Mouse (Mus musculus): ENCODE measurements around the gene Lap3. TPM values are rescaled to one million over a fixed set of nuclear protein-coding genes. Genes with fewer than 3 reads are reported as not detected.

Gene Lap3
- polyA plus RNA-seq, 1 experiment from 2014 or later: 73.7 TPM

DNA sequence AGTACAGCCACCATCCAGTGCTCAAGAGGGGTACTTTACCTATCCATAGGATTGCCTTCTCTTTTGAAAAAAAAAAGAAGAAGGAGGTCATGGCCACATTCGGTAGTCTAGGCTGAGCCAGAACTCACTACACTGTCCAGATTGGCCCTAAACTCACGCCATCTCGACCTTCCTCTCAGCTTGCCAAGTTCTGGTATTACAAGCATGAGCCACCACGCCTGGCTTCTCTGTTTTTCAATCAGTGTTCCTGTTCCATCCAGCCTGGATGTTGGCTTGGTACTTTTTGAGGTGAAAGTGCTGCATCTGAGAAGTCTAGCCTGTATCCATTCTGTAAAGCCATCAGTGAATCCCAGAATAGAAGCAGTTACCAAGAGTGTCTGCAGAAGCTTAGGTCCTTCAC is 3.3 kb downstream of the Lap3 start:
- Histone ChIP-seq H3K4me2 (no peak overlapping the region), H3K4me1 (replicated peaks) (peaks cover 9% of the 10 kb centered on the region), H3K27ac (ENCODE audit: poor library complexity, severe bottlenecking) (no peak overlapping the region), H3K9me3 (replicated peaks) (no peaks in the 10 kb centered on the region), H3K9ac (no peak overlapping the region), H3K36me3 (peaks cover 48% of the 10 kb centered on the region), H3K4me3 (no peak overlapping the region), H3K27me3 (replicated peaks) (peaks cover 8% of the 10 kb centered on the region)
- ATAC-seq (ENCODE audit: insufficient number of reproducible peaks, low FRiP score): no peak
- 83% methylated on average over 4 of the region's 4 CpGs for WGBS

DNA sequence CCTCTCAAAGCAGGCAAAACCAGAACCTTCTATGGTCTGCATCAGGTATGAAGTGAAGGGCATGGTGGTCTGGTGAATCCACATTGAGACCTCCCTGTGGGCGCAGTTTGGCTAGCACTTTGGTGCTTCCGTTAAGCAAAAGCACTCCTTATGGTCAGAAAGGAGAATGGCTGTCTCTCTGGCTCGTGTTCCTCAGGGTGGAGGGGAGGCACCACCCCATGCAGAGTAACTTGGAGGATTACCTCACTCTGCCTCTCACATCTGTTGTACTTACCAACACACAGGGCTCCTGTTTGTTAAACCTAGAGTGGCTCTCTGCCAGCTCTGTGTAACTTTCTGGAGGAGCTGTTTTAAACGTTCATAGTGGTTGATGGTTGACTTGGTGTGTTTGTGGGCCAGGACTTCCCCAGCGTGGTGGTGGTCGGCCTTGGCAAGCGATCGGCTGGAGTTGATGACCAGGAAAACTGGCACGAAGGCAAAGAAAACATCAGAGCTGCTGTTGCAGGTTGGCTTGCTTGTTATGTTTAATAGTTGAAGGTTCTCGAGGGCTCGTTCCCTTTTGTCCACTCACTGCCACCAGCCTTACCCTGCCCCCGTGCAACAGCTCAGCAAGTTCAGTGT is 3.9 kb downstream of the Lap3 start:
- no peak overlapping the region for H3K4me2 ChIP-seq
- H3K27me3 ChIP-seq (replicated peaks): peaks cover 3% of the 10 kb centered on the region
- H3K4me3 ChIP-seq: no peak overlapping the region
- peaks cover 54% of the 10 kb centered on the region for H3K36me3 ChIP-seq
- no peak for ATAC-seq (ENCODE audit: insufficient number of reproducible peaks, low FRiP score)
- H3K27ac ChIP-seq (ENCODE audit: poor library complexity, severe bottlenecking): no peak overlapping the region
- no peaks in the 10 kb centered on the region for H3K9me3 ChIP-seq (replicated peaks)
- 82% methylated on average over 12 of the region's 12 CpGs for WGBS
- no peak overlapping the region for H3K9ac ChIP-seq
- H3K4me1 ChIP-seq (replicated peaks): peaks cover 9% of the 10 kb centered on the region

DNA sequence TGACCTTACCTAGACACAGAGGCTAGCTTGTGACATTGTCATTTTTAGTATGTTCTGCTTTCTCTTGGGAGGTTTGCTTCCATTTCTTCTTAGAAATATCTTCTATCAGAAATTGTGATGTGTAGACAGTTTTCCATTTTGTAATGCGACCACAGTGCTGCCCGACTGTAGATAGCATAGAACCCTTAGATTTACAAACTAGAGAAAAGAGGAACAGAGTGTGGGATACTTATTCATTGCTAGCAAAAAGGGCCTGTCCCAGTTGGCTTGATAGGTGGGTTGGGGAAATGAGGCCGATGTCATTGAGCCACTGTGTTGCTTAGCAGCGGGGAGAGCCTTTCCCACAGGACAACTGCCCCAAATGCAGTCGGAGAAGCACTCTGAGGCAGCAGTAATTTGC is 4.4 kb downstream of the Lap3 start:
- no peak for ATAC-seq (ENCODE audit: insufficient number of reproducible peaks, low FRiP score)
- no peaks in the 10 kb centered on the region for H3K27me3 ChIP-seq (replicated peaks)
- H3K4me3 ChIP-seq: no peak overlapping the region
- no peak overlapping the region for H3K4me2 ChIP-seq
- H3K9me3 ChIP-seq (replicated peaks): no peaks in the 10 kb centered on the region
- 84% methylated on average over 5 of the region's 5 CpGs for WGBS
- H3K4me1 ChIP-seq (replicated peaks): peaks cover 9% of the 10 kb centered on the region
- H3K9ac ChIP-seq: no peak overlapping the region
- H3K27ac ChIP-seq (ENCODE audit: poor library complexity, severe bottlenecking): no peak overlapping the region
- H3K36me3 ChIP-seq: peaks cover 55% of the 10 kb centered on the region

DNA sequence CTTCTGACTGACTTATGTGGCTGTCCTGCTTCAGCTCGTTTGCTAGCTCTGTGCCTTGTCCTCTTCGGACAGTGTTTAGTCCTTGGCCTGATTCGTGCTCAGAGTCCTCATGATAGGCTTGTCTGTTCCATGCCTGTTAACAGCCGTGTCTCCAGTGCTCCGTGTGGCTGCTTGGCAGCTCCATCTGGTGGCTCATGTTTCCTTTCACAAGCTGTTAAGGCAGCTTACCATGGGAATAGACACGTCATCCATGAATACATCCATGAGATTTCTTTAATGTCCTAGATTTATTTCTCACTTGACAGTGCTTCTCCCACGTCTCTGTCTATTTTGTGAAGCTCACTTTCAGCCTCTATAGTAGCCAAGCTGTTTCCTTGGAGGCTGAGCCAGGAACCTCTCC is 16.9 kb downstream of the Lap3 start:
- no peak overlapping the region for H3K9ac ChIP-seq
- H3K4me2 ChIP-seq: no peak overlapping the region
- H3K27me3 ChIP-seq (replicated peaks): no peaks in the 10 kb centered on the region
- H3K9me3 ChIP-seq (replicated peaks): no peaks in the 10 kb centered on the region
- ATAC-seq (ENCODE audit: insufficient number of reproducible peaks, low FRiP score): no peak
- no peak overlapping the region for H3K27ac ChIP-seq (ENCODE audit: poor library complexity, severe bottlenecking)
- H3K4me1 ChIP-seq (replicated peaks): no peaks in the 10 kb centered on the region
- H3K4me3 ChIP-seq: no peak overlapping the region
- peaks cover 67% of the 10 kb centered on the region for H3K36me3 ChIP-seq
- 84% methylated on average over 7 of the region's 7 CpGs for WGBS

DNA sequence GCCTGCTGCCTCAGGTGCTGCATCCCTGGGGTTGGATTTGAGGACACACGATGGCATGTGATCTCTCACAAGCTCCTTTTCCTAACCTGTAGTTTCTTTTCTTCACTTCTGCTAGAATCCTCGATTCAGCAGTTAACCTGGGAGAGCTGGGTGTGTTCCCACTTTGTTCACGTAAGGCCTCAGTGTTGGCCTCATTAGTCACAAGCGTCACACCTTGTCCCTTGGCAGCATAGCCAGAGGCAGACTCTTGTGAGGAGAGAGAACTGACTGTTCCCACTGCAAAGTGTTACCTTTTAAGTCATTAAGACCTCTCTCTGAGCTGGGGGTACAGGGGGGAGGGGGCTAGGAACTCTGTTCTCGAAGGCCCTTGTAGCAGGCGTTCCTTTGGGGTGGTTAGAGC is 19.7 kb downstream of the Lap3 start:
- H3K9me3 ChIP-seq (replicated peaks): no peaks in the 10 kb centered on the region
- no peak overlapping the region for H3K4me2 ChIP-seq
- ATAC-seq (ENCODE audit: insufficient number of reproducible peaks, low FRiP score): no peak
- no peaks in the 10 kb centered on the region for H3K27me3 ChIP-seq (replicated peaks)
- H3K4me1 ChIP-seq (replicated peaks): no peaks in the 10 kb centered on the region
- no peak overlapping the region for H3K9ac ChIP-seq
- WGBS: 85% methylated on average over 6 of the region's 6 CpGs
- no peak overlapping the region for H3K27ac ChIP-seq (ENCODE audit: poor library complexity, severe bottlenecking)
- peaks cover 49% of the 10 kb centered on the region for H3K36me3 ChIP-seq
- H3K4me3 ChIP-seq: no peak overlapping the region

DNA sequence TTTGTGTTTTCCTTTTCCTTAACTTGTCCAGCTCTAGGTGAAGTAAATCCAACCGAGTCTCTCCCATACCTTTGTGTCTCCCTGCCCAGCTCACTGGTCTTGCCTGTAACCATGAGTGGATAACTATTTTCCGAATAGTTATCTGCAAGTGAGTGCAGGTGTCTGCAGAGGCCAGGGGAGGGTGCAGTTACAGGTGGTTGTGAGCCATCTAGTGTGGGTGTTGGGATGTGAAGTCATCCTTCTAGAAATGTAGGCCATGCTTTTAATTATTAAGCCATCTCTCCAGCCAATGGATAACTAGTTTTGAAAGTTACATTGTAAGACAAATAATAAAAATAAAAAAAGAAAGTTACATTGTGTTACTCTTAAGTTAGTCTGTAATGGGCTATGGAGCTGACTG is 20.3 kb downstream of the Lap3 start:
- Histone ChIP-seq H3K4me1 (replicated peaks) (no peaks in the 10 kb centered on the region), H3K27ac (ENCODE audit: poor library complexity, severe bottlenecking) (no peak overlapping the region), H3K27me3 (replicated peaks) (no peaks in the 10 kb centered on the region), H3K4me3 (no peak overlapping the region), H3K36me3 (peaks cover 49% of the 10 kb centered on the region), H3K4me2 (no peak overlapping the region), H3K9me3 (replicated peaks) (no peaks in the 10 kb centered on the region), H3K9ac (no peak overlapping the region)
- 85% methylated on average over 2 of the region's 2 CpGs for WGBS
- no peak for ATAC-seq (ENCODE audit: insufficient number of reproducible peaks, low FRiP score)

DNA sequence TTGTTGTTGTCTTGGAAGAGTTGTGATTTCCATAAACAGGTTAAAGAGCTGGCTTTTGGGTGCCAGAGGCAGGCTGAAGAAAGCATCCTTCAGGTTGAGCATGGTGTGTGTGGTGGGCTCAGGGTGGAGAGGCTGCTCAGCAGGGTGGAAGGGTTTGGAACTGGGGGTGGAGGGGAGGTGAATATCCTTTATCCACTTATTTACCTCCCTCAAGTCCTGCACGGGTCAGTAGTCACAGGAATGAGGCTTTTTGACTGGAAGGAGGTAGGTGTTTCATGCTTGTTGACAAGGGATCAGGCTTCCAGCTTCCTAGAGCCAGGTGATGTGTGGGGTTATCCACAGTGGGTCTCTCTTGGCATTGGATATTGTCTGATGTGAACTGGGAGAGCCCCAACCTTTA is 21.4 kb downstream of the Lap3 start:
- ATAC-seq (ENCODE audit: insufficient number of reproducible peaks, low FRiP score): no peak

DNA sequence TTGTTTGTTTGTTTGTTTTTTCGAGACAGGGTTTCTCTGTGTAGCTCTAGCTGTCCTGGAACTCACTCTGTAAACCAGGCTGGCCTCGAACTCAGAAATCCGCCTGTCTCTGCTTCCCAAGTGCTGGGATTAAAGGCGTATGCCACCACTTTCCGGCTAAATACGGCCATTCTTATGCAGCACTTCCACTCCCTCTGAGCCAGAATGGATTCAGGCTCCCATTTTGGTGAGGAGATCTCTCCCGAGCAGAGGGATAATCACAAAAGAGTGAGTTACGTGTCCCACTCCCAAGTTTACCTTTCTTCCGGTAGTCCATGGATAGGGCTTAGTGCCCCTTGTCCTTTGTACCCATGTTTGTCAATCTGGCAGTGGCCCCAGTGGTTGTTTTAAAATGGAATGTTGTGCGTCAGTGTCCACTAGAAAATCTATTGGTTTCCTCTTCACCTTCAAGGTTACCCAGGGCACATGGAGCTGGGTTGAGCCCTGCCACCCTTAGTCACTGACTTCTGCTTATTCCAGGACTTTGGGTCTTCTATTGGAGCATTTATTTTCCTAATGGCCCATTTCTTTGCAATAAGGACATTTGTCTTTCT is 22.1 kb downstream of the Lap3 start:
- H3K27me3 ChIP-seq (replicated peaks): no peaks in the 10 kb centered on the region
- no peaks in the 10 kb centered on the region for H3K9me3 ChIP-seq (replicated peaks)
- no peak overlapping the region for H3K4me2 ChIP-seq
- WGBS: 88% methylated on average over 10 of the region's 10 CpGs
- H3K36me3 ChIP-seq: peaks cover 38% of the 10 kb centered on the region
- H3K9ac ChIP-seq: no peak overlapping the region
- H3K27ac ChIP-seq (ENCODE audit: poor library complexity, severe bottlenecking): no peak overlapping the region
- no peaks in the 10 kb centered on the region; the same call in 1 of the 2 replicates for H3K4me1 ChIP-seq (replicated peaks)
- no peak overlapping the region for H3K4me3 ChIP-seq
- no peak for ATAC-seq (ENCODE audit: insufficient number of reproducible peaks, low FRiP score)

More for the DNA sequence above, 21.4 kb downstream of the Lap3 start:
- Histone ChIP-seq H3K9me3 (replicated peaks) (no peaks in the 10 kb centered on the region), H3K4me2 (no peak overlapping the region), H3K4me1 (replicated peaks) (no peaks in the 10 kb centered on the region), H3K4me3 (no peak overlapping the region), H3K9ac (no peak overlapping the region), H3K27me3 (replicated peaks) (no peaks in the 10 kb centered on the region), H3K27ac (ENCODE audit: poor library complexity, severe bottlenecking) (no peak overlapping the region), H3K36me3 (peaks cover 44% of the 10 kb centered on the region)
- 72% methylated on average over 1 of the region's 1 CpGs for WGBS

DNA sequence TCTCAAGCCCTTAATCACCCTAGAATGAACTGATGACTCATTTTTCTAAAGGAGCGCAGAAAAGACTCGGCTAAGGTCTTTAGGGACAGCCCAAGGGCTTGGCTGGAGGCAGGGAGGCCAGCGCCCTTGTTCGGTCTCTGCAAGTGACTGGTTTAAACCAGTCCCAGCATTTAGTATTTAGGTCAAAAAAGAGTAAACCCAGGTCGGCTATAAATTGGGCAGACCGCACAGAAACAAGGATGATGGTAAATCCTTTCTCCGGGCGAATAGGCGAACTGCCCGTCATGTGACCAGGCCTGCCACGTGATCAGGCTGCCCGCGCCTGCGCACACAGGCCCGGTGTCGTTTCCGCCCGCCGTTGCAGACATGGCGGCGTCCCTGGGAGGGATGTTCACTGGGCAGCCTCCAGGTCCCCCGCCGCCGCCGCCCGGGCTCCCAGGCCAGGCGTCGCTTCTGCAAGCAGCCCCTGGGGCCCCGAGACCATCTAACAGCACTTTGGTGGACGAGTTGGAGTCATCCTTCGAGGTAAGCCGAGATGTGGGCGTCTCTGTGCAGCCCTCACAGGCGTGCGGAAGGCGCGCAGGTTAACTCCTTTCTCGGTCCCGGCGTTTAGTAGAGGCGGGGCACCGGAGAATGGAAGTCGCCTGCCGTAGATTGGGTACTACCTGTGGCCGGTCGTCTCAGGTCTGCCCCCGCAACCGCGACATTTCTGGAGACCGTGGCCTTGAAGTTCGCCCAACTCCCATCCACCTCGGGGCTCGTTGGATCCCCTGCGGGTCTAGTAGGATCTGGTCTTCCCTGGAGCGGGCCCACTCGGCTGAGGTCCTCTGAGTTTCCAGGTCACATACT is 27.0 kb downstream of the Lap3 start, which contains the start of gene Med28:
Gene Med28 (plus strand): TSS at position 270 of the 849 bp plus-strand sequence.
- no peaks in the 10 kb centered on the region for H3K27me3 ChIP-seq (replicated peaks)
- H3K9me3 ChIP-seq (replicated peaks): no peaks in the 10 kb centered on the region
- WGBS: 2% methylated on average over 56 of the region's 56 CpGs
- peak within 1 kb of the TSS; percentile 83 for H3K4me3 ChIP-seq
- H3K4me1 ChIP-seq (replicated peaks): peaks cover 14% of the 10 kb centered on the region
- H3K4me2 ChIP-seq: peak within 1 kb of the TSS; percentile 89
- peak within 1 kb of the TSS; percentile 15; the same call in 1 of the 2 replicates for H3K27ac ChIP-seq (ENCODE audit: poor library complexity, severe bottlenecking)
- peak; percentile 98 for ATAC-seq (ENCODE audit: insufficient number of reproducible peaks, low FRiP score)
- peaks cover 20% of the 10 kb centered on the region for H3K36me3 ChIP-seq
- H3K9ac ChIP-seq: peak within 1 kb of the TSS; percentile 90

DNA sequence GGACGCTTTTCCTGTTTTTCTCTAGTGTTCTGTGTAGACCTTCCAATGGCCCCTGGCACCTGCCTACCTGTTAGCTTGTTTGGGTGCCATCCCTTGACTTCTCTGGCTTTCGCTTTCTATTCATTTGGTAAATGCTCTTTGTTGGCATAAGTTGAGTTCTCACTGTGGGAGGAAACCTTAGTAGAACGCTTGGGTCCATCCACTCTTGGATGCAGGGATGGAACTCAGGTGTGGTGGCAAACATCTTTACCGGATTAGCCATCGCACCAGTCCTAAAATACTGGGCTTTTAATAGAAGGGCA is 27.6 kb downstream of the Lap3 start:
- peak overlapping the region; percentile 83 for H3K4me3 ChIP-seq
- peak overlapping the region; percentile 90 for H3K9ac ChIP-seq
- H3K4me1 ChIP-seq (replicated peaks): peaks cover 14% of the 10 kb centered on the region
- H3K36me3 ChIP-seq: peaks cover 21% of the 10 kb centered on the region
- H3K4me2 ChIP-seq: peak overlapping the region; percentile 89
- 2% methylated on average over 5 of the region's 5 CpGs for WGBS
- no peak for ATAC-seq (ENCODE audit: insufficient number of reproducible peaks, low FRiP score)
- H3K27ac ChIP-seq (ENCODE audit: poor library complexity, severe bottlenecking): no peak overlapping the region
- H3K27me3 ChIP-seq (replicated peaks): no peaks in the 10 kb centered on the region
- no peaks in the 10 kb centered on the region for H3K9me3 ChIP-seq (replicated peaks)

DNA sequence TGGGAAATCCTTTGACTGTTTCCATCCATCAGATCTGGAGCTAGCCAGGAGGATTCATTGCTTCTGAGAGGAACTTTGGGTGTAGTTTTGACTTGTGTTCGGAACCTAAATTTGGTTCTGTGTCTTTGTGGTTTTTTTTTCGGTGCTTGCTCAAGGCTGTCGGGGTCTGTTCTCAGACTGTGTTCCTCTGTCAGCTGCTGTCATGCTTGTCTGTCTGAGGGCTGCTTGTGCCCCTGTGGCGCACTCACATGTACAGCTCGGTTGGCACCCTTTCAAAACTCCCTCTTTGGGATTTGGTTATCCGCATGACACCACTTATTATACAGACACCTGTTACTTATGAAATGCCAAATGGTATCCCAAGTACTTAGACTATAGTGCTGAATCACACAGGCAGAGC is 28.4 kb downstream of the Lap3 start:
- Histone ChIP-seq H3K4me1 (replicated peaks) (peaks cover 14% of the 10 kb centered on the region), H3K27me3 (replicated peaks) (no peaks in the 10 kb centered on the region), H3K36me3 (peaks cover 30% of the 10 kb centered on the region), H3K4me3 (peak overlapping the region; percentile 83), H3K9me3 (replicated peaks) (no peaks in the 10 kb centered on the region), H3K27ac (ENCODE audit: poor library complexity, severe bottlenecking) (no peak overlapping the region), H3K4me2 (peak overlapping the region; percentile 89), H3K9ac (no peak overlapping the region)
- ATAC-seq (ENCODE audit: insufficient number of reproducible peaks, low FRiP score): no peak
- WGBS: 91% methylated on average over 6 of the region's 6 CpGs

Data from heart, embryonic 12.5 days (tissue).